Mouse (Mus musculus) left cerebral cortex, postnatal 25 days (tissue): ENCODE data around the gene Slc12a6. TPM values are rescaled to one million over a fixed set of nuclear protein-coding genes. Genes with fewer than 3 reads are reported as not detected.

Experiments used
- DNase-seq, 2 experiments: peaks; one replicate each; pipeline ENCODE4 v3.0.0; 2022; ENCODE audit warnings: low spot score in 2 of 2, mixed read lengths in 1 of 2
- intact Hi-C: fragments of 180-260 bp; cut with DNase I; formaldehyde crosslinking; loops from one replicate; pipeline ENCODE4 v1.15.1; 2025
- total RNA-seq, 2 experiments: library from RNA; stranded (reverse); gene quantifications; 2 replicates each; pipeline ENCODE4 v1.2.3; 2021

The Slc12a6 gene
- total RNA-seq, 2 experiments from 2014 or later: 119 to 130 TPM

GRCm38 (mm10) chr2:112296211-112296610 lies 30.6 kb downstream of the Slc12a6 start:
- DNase-seq: peak; percentile 44 to 79
- intact Hi-C loops: no loop called here

GRCm38 (mm10) chr2:112298221-112298620 lies 32.6 kb downstream of the Slc12a6 start:
- no peak for DNase-seq
- intact Hi-C loops: no loop called here

GRCm38 (mm10) chr2:112308671-112309070 lies 43.0 kb downstream of the Slc12a6 start:
- intact Hi-C loops: no loop called here
- DNase-seq: peak in 1 of 2 experiments; percentile 47

GRCm38 (mm10) chr2:112309161-112309600 lies 43.6 kb downstream of the Slc12a6 start:
- intact Hi-C loops: no loop called here
- peak in 1 of 2 experiments; percentile 54 for DNase-seq

GRCm38 (mm10) chr2:112315638-112316037 lies 50.0 kb downstream of the Slc12a6 start:
- intact Hi-C loops: no loop called here
- no peak for DNase-seq

GRCm38 (mm10) chr2:112318227-112318626 lies 52.6 kb downstream of the Slc12a6 start:
- intact Hi-C loops: no loop called here
- no peak for DNase-seq

- DNase-seq: peak in 1 of 2 experiments; percentile 27
- intact Hi-C loops: no loop called here
These were observed 53.3 kb downstream of the Slc12a6 start for GRCm38 (mm10) chr2:112318905-112319304.

GRCm38 (mm10) chr2:112328069-112328777 lies 62.6 kb downstream of the Slc12a6 start:
- DNase-seq: no peak
- intact Hi-C loops: no loop called here

- DNase-seq: no peak
- intact Hi-C loops: no loop called here
These were observed 66.7 kb downstream of the Slc12a6 start for GRCm38 (mm10) chr2:112332051-112332898.

GRCm38 (mm10) chr2:112337211-112337610 lies 71.6 kb downstream of the Slc12a6 start:
- intact Hi-C loops: no loop called here
- DNase-seq: no peak

GRCm38 (mm10) chr2:112339736-112340135 lies 74.1 kb downstream of the Slc12a6 start:
- intact Hi-C loops: loop anchor here (2.0 kb wide), 1 partner anchor 73 kb away; the partner anchor contains the start of gene Gm21985

GRCm38 (mm10) chr2:112341117-112341516 lies 75.5 kb downstream of the Slc12a6 start:
- no peak for DNase-seq
- intact Hi-C loops: no loop called here

More at GRCm38 (mm10) chr2:112339736-112340135, 74.1 kb downstream of the Slc12a6 start:
- peak in 1 of 2 experiments; percentile 27 for DNase-seq

- intact Hi-C loops: no loop called here
- DNase-seq: peak in 1 of 2 experiments; percentile 18
These were observed 82.6 kb downstream of the Slc12a6 start for GRCm38 (mm10) chr2:112348246-112348645.

- DNase-seq: no peak
- intact Hi-C loops: no loop called here
These were observed 88.2 kb downstream of the Slc12a6 start for GRCm38 (mm10) chr2:112353685-112354455.

GRCm38 (mm10) chr2:112359611-112360010 lies 94.0 kb downstream of the Slc12a6 start:
- intact Hi-C loops: no loop called here
- DNase-seq: peak in 1 of 2 experiments; percentile 33

- no peak for DNase-seq
- intact Hi-C loops: no loop called here
These were observed 94.6 kb downstream of the Slc12a6 start for GRCm38 (mm10) chr2:112360012-112360780.

- intact Hi-C loops: no loop called here
- no peak for DNase-seq
These were observed 95.2 kb downstream of the Slc12a6 start for GRCm38 (mm10) chr2:112360781-112361169.

- intact Hi-C loops: loop anchor here (5.0 kb wide), 1 partner anchor 100 kb away; the partner anchor contains the start of genes Gm21985 and Slc12a6
- no peak for DNase-seq
These were observed 101.6 kb downstream of the Slc12a6 start for GRCm38 (mm10) chr2:112367222-112367621.
